Mouse (Mus musculus) cerebellum, adult 11 months (tissue): ENCODE measurements around the gene Strn4.

ENCODE experiments used
- DNase-seq: peaks from one replicate; pipeline ENCODE4 v3.0.0; 2022

Strn4 gene

GRCm38 (mm10) chr7:16843441-16844171 is 27.9 kb downstream of the Strn4 start:
- DNase-seq: no peak

- DNase-seq: no peak
These were observed 29.0 kb downstream of the Strn4 start for GRCm38 (mm10) chr7:16844696-16845071.

GRCm38 (mm10) chr7:16845072-16845819 is 29.6 kb downstream of the Strn4 start:
- no peak for DNase-seq

GRCm38 (mm10) chr7:16845820-16846167 is 30.1 kb downstream of the Strn4 start:
- no peak for DNase-seq

- DNase-seq: no peak
These were observed 31.1 kb downstream of the Strn4 start for GRCm38 (mm10) chr7:16846775-16847174.

GRCm38 (mm10) chr7:16847507-16847906 is 31.8 kb downstream of the Strn4 start:
- no peak for DNase-seq

GRCm38 (mm10) chr7:16848579-16848978 is 32.9 kb downstream of the Strn4 start:
- peak; percentile 76 for DNase-seq

GRCm38 (mm10) chr7:16851636-16852035 is 35.9 kb downstream of the Strn4 start:
- DNase-seq: no peak

GRCm38 (mm10) chr7:16853302-16853831 is 37.7 kb downstream of the Strn4 start:
- no peak for DNase-seq

GRCm38 (mm10) chr7:16858336-16858735 is 42.6 kb downstream of the Strn4 start:
- DNase-seq: no peak

GRCm38 (mm10) chr7:16859902-16860651 is 44.4 kb downstream of the Strn4 start:
- DNase-seq: peak; percentile 56

GRCm38 (mm10) chr7:16867488-16867887 is 51.8 kb downstream of the Strn4 start:
- no peak for DNase-seq

GRCm38 (mm10) chr7:16869497-16869896 is 53.8 kb downstream of the Strn4 start:
- DNase-seq: peak; percentile 91

- no peak for DNase-seq
These were observed 55.9 kb downstream of the Strn4 start for GRCm38 (mm10) chr7:16871600-16871999.

GRCm38 (mm10) chr7:16872478-16872877 is 56.8 kb downstream of the Strn4 start:
- no peak for DNase-seq

GRCm38 (mm10) chr7:16873392-16873791 is 57.7 kb downstream of the Strn4 start:
- DNase-seq: no peak

- DNase-seq: peak; percentile 76
These were observed 58.5 kb downstream of the Strn4 start for GRCm38 (mm10) chr7:16874190-16874589.

GRCm38 (mm10) chr7:16874756-16875309 is 59.1 kb downstream of the Strn4 start:
- peak; percentile 100 for DNase-seq

- DNase-seq: no peak
These were observed 59.4 kb downstream of the Strn4 start, which contains the start of gene Dact3 for GRCm38 (mm10) chr7:16875310-16875325. Gene Dact3, plus strand, starts transcription at chr7:16875317.

GRCm38 (mm10) chr7:16875326-16875725 is 59.6 kb downstream of the Strn4 start:
- no peak for DNase-seq

GRCm38 (mm10) chr7:16876006-16876405 is 60.3 kb downstream of the Strn4 start:
- no peak for DNase-seq

- DNase-seq: no peak
These were observed 60.9 kb downstream of the Strn4 start for GRCm38 (mm10) chr7:16876608-16877007.

- no peak for DNase-seq
These were observed 62.0 kb downstream of the Strn4 start for GRCm38 (mm10) chr7:16877717-16878116.
